Mouse (Mus musculus) thymus, adult 2 months (tissue): ENCODE results near the gene Tmem131l.

Experiments
- CTCF ChIP-seq: fragments of 200-500 bp; IDR thresholded peaks from 2 replicates; pipeline ENCODE4 v1.5.1; 2012; ENCODE audit warnings: mild to moderate bottlenecking, control low read depth, low read length, moderate library complexity, borderline replicate concordance; ENCODE audit not compliant: control insufficient read depth, poor library complexity, insufficient read depth; ENCODE audit errors: extremely low read depth
- POLR2A ChIP-seq: fragments of 200-500 bp; IDR thresholded peaks from 2 replicates; pipeline ENCODE4 v1.6.1; 2012; ENCODE audit warnings: mild to moderate bottlenecking, low read length, control low read depth, moderate library complexity; ENCODE audit not compliant: control insufficient read depth, poor library complexity, insufficient read depth; ENCODE audit errors: extremely low read depth

DNA sequence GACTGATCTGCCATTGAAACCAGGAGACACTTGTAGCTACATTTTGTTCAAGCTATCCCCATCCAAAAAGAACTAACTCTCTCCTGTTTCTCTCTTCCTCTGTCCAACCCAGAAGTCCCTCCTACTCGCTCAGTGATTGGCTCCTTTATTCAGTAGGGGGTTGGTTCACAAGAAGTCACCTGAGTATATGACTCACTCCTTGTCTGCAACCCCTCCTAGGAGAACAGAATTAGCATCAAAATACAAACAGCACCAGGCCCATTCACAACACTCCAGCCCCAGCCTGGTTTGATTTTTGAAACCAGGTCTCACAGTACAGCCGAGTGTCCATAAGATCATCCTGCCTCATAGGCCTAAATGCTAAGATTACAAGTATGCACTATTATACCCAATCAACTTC is 96.3 kb downstream of the Tmem131l start:
- TF ChIP-seq CTCF (no peak), POLR2A (no peak)
